Mouse (Mus musculus) forebrain, embryonic 12.5 days (tissue): ENCODE data around the gene Evi2. TPM values are rescaled to one million over a fixed set of nuclear protein-coding genes. Genes with fewer than 3 reads are reported as not detected.

Experiments used
- ATAC-seq: fragments of 200-750 bp; cut with Nextera tagmentation; 2 replicates; pipeline ENCODE4 v1.8.0; 2017; ENCODE audit warnings: moderate TSS enrichment; ENCODE audit not compliant: low FRiP score
- H3K27ac ChIP-seq: fragments of 300-500 bp; sonication (generic); 2 replicates; pipeline ENCODE4 v1.5.1; 2016; ENCODE audit warnings: mild to moderate bottlenecking
- H3K27me3 ChIP-seq: fragments of 300-500 bp; sonication (generic); 2 replicates; pipeline ENCODE4 v1.6.1; 2016; ENCODE audit warnings: mild to moderate bottlenecking
- H3K36me3 ChIP-seq: fragments of 300-500 bp; sonication (generic); replicated peaks from 2 replicates; pipeline ENCODE4 v1.6.1; 2016; ENCODE audit warnings: mild to moderate bottlenecking
- H3K4me1 ChIP-seq: fragments of 300-500 bp; sonication (generic); 2 replicates; pipeline ENCODE4 v1.6.1; 2016
- H3K4me2 ChIP-seq: fragments of 300-500 bp; sonication (generic); 2 replicates; pipeline ENCODE4 v1.6.1; 2016; ENCODE audit warnings: mild to moderate bottlenecking, moderate library complexity
- H3K4me3 ChIP-seq: fragments of 300-500 bp; sonication (generic); replicated peaks from 2 replicates; pipeline ENCODE4 v1.5.1; 2016; ENCODE audit warnings: mild to moderate bottlenecking
- H3K9ac ChIP-seq: fragments of 300-500 bp; sonication (generic); 2 replicates; pipeline ENCODE4 v1.6.1; 2016; ENCODE audit warnings: mild to moderate bottlenecking
- H3K9me3 ChIP-seq: fragments of 300-500 bp; sonication (generic); 2 replicates; pipeline ENCODE4 v1.6.1; 2016
- WGBS: fragments of 180-500 bp; shearing (Covaris S2); methylation state at CpG from one replicate; pipeline ENCODE4 v1.1.7; 2016; 5-methylcytosine and 5-hydroxymethylcytosine counted together
- polyA plus RNA-seq: library from polyadenylated mRNA; unstranded; fragments of >200 nt; fragmentation: Nextera tagmentation; extraction: Ambion mirVana; gene quantifications from 2 replicates; pipeline ENCODE4 v1.2.1, GENCODE M21; 2016

Evi2 gene
- polyA plus RNA-seq: 1.0 and 1.1 TPM in 2 replicates

DNA sequence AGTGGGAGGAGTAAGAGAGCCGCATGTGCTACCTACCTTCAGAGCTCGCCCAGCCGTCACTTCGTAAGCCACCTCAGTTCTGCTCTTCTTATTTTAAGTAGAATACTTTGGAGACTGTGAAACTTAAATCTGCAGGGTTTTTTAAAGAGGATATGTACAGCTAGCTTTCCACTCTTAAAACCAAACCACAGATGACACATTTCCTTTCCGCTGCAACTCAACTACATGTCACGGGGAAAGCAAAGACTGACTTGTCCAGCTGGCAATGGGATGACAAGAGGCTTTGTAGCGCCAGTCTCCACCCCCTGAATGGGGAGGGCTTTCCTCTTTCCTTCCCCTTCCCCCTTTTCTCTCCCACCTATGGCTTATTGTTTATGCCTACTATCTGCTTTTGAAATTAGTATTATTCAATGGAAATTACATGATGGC is at the start of gene Evi2, which contains the start of gene Evi2a:
Gene Evi2 (minus strand): TSS at position 257 of the 429 bp plus-strand sequence.
Gene Evi2a (minus strand): TSS at position 277 of the 429 bp plus-strand sequence.
- H3K4me2 ChIP-seq: no peak within 1 kb of the TSS
- H3K9ac ChIP-seq: no peak within 1 kb of the TSS
- no peaks in the 10 kb centered on the region for H3K9me3 ChIP-seq
- peaks cover 12% of the 10 kb centered on the region for H3K36me3 ChIP-seq
- ATAC-seq: no peak
- no peaks in the 10 kb centered on the region for H3K27me3 ChIP-seq
- no peak within 1 kb of the TSS for H3K4me3 ChIP-seq
- H3K4me1 ChIP-seq: peaks cover 12% of the 10 kb centered on the region; the same call in 1 of the 2 replicates
- no peak within 1 kb of the TSS for H3K27ac ChIP-seq
- 91% methylated on average over 7 of the region's 7 CpGs for WGBS

DNA sequence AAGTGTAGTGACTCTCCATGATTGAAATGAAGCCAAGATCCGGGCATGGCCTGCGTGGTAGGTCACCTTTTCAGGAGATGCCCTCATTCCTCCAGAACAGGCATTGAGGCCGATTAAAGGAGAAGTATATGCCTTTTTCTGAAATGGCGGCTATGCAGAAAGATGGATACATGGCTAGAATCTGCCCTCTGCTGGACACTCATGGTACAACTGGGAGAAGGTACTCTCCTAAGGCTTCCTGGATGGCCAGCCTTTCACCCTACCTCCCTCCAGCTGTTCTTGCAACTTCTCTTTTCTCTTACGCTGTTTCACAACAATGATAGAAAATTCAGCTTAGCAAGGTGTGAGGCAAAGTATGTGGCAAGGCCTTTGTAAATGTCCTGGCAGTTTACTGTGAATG is 47.4 kb upstream of the Evi2 start:
- no peaks in the 10 kb centered on the region for H3K27me3 ChIP-seq
- 52% methylated on average over 5 of the region's 5 CpGs for WGBS
- H3K4me3 ChIP-seq: no peak overlapping the region
- no peak overlapping the region for H3K27ac ChIP-seq
- H3K9ac ChIP-seq: no peak overlapping the region
- no peak overlapping the region for H3K4me2 ChIP-seq
- no peaks in the 10 kb centered on the region for H3K9me3 ChIP-seq
- no peaks in the 10 kb centered on the region for H3K4me1 ChIP-seq
- peak; percentile 41; the same call in 1 of the 2 replicates for ATAC-seq
- H3K36me3 ChIP-seq: peaks cover 37% of the 10 kb centered on the region

DNA sequence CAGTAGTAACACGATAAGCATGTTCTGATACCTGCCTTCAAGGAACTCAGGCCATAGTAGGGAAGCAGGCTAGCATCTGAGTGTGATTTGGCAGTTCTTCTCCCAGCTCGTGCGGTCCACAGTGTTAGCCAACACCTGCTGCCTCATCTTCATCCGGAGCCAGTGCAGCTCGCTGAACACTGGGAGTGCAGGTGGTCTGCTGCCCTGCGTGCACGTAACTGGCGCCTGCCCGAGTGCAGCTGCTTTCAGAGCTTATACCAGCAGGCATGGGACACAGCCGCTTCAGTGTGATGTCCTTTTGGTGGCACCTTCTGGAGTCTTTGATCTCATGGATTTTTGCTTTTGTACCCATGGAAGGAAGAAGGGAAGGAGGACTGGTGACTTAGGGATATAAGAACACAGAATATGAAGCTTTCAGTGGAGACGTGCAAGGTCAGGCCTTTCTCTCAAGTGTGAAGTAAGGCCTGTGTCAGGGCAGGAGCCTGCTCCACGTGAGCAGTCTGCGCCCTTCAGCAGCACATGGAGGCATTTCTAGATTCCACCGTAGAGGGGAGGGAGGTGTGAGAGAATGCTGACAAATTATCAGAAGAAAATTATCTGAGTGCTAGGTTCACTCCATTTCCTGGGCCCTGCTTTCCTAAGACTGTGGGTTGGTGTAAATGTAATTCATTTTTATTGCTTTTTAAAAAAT is 45.1 kb upstream of the Evi2 start:
- Histone ChIP-seq H3K27ac (no peak overlapping the region), H3K4me2 (no peak overlapping the region), H3K9ac (no peak overlapping the region), H3K9me3 (no peaks in the 10 kb centered on the region), H3K4me1 (no peaks in the 10 kb centered on the region), H3K27me3 (no peaks in the 10 kb centered on the region), H3K4me3 (no peak overlapping the region), H3K36me3 (peaks cover 56% of the 10 kb centered on the region)
- 94% methylated on average over 14 of the region's 14 CpGs for WGBS
- no peak for ATAC-seq

DNA sequence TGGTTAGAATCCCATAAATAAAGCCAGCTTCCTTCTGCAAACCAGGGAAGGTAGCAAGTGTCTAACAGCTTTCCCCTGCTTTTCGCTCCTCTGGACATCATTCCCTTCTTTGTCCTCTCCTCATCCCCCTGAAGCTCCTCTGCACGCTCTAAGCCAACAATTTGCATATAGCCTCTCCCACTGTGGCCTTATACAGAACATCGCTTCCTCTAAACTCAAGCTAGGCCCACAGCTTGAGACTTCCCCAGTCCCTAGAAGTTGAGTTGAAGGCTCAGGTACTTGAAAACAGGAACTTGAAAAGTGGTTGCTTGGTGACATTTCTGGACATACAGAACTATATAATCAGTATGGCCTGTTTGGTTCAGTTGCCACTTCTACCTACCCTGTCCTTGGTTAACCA is 43.4 kb upstream of the Evi2 start:
- H3K27me3 ChIP-seq: no peaks in the 10 kb centered on the region
- no peaks in the 10 kb centered on the region for H3K4me1 ChIP-seq
- no peak overlapping the region for H3K27ac ChIP-seq
- H3K9ac ChIP-seq: no peak overlapping the region
- ATAC-seq: no peak
- H3K4me3 ChIP-seq: no peak overlapping the region
- WGBS: 81% methylated on average over 3 of the region's 3 CpGs
- H3K36me3 ChIP-seq: peaks cover 67% of the 10 kb centered on the region
- no peaks in the 10 kb centered on the region for H3K9me3 ChIP-seq
- no peak overlapping the region for H3K4me2 ChIP-seq

DNA sequence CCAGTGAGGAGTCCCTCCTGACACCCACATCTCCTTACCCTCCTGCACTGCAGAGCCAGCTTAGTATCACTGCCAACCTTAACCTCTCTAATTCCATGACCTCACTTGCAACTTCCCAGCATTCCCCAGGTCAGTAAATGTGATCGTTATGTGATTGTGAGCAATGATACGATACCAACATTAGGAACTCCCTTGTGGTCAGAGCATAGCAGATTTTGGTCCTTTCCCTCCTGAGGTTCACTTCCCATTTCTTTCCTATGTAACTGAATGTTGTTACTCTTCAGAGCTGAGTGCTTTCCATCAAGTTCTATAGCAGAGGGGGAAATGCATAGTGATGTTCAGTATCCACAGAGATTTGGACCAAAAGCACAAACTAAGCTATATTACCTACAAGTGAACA is 39.9 kb upstream of the Evi2 start:
- H3K9ac ChIP-seq: no peak overlapping the region
- H3K27me3 ChIP-seq: no peaks in the 10 kb centered on the region
- ATAC-seq: no peak
- no peak overlapping the region for H3K4me3 ChIP-seq
- peaks cover 81% of the 10 kb centered on the region for H3K36me3 ChIP-seq
- H3K4me2 ChIP-seq: no peak overlapping the region
- 97% methylated on average over 2 of the region's 2 CpGs for WGBS
- H3K27ac ChIP-seq: no peak overlapping the region
- no peaks in the 10 kb centered on the region for H3K4me1 ChIP-seq
- no peaks in the 10 kb centered on the region for H3K9me3 ChIP-seq

DNA sequence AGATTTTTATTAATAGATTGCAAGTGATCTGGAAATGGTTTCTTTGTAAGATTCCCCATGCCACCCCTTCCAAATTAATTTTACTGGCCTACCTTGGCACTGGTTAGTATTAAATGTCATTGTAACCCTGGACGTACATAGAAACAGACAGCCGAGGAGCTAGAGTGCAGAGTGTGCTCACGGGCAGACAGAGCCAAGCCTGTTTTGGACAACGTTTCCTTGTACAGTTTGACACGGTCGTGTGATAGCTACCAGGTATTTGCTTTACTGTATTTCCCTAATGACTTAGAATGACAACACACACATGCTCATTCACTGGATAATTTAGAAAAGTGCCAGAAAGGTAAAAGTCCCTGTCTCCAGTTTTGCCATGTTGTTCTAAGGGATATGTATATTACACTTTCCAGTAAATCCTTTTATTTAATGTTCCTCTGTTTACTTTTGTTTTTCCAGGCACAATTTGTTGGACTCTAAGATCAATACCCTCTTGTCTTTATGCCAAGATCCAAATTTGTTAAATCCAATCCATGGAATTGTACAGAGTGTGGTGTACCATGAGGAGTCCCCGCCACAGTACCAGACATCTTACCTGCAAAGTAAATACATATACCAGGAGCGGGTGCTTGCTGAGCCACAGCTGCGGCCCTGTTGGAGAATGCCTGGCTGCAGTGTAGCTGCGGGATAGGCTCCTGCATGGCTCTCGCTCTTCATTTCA is 38.0 kb upstream of the Evi2 start:
- peaks cover 82% of the 10 kb centered on the region for H3K36me3 ChIP-seq
- no peak for ATAC-seq
- 96% methylated on average over 11 of the region's 11 CpGs for WGBS

DNA sequence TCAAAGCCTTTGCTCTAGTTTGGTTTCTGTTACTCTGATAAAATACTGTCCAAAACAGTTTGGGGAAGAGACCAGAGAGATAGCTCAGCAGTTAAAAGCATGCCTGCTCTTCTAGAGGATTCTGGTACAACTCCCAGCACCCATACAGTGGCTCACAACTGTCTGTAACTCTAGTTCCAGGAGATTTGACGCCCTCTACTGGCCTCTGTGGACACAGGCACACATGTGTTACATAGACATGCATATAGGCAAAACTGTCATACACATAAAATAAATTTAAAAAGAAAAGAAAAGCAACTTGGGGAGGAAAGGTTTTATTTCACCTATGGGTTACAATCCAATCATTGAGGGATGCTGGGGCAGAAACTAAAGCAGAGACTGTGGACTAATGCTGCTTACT is 36.6 kb upstream of the Evi2 start:
- Histone ChIP-seq H3K4me2 (no peak overlapping the region), H3K4me1 (no peaks in the 10 kb centered on the region), H3K27me3 (no peaks in the 10 kb centered on the region), H3K4me3 (no peak overlapping the region), H3K27ac (no peak overlapping the region), H3K9ac (no peak overlapping the region), H3K36me3 (peaks cover 85% of the 10 kb centered on the region), H3K9me3 (no peaks in the 10 kb centered on the region)
- WGBS: 64% methylated on average over 1 of the region's 1 CpGs
- no peak for ATAC-seq

More for the DNA sequence above, 38.0 kb upstream of the Evi2 start:
- Histone ChIP-seq H3K9me3 (no peaks in the 10 kb centered on the region), H3K27ac (no peak overlapping the region), H3K4me2 (no peak overlapping the region), H3K4me1 (no peaks in the 10 kb centered on the region), H3K9ac (no peak overlapping the region), H3K27me3 (no peaks in the 10 kb centered on the region), H3K4me3 (no peak overlapping the region)

DNA sequence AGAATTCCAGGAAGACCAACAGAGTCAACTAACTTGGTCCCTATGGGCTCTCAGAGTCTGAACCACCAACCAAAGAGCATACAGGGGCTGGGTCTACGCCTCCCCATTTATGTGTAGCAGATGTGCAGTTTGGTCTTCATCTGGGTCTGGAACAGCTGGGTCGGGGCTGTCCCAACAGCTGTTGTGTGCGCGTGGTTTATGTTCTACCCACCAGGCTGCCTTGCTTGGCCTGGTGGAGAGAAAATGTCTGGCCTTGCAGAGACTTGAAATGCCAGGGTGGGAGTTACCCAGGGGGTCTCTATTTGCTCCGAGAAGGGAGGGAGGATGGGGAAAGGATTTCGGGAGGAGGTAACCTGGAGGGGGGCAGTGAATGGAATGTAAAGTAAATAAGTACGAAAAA is 33.1 kb upstream of the Evi2 start:
- no peak overlapping the region for H3K27ac ChIP-seq
- H3K4me1 ChIP-seq: no peaks in the 10 kb centered on the region
- no peak overlapping the region for H3K4me3 ChIP-seq
- no peak for ATAC-seq
- no peaks in the 10 kb centered on the region for H3K27me3 ChIP-seq
- H3K36me3 ChIP-seq: peaks cover 79% of the 10 kb centered on the region
- WGBS: 92% methylated on average over 7 of the region's 7 CpGs
- no peaks in the 10 kb centered on the region for H3K9me3 ChIP-seq
- H3K4me2 ChIP-seq: no peak overlapping the region
- no peak overlapping the region for H3K9ac ChIP-seq

DNA sequence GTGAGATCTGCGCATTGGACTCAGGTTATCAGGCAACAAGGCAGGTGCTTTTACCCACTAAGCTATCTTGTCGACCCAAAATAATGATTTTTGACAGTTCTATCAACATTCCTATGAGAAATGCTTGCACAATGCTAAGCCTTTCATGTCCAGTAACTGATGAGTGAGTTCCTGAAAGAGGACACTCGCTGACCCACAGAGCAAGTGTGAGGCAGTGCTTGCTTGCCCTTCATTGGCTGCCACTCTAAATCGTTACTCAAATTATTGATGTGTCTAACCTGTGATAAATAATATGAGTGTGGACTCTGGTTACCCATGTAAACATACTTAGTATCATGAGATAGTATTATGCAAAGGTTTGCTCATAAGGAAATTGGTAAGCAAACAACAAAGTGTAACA is 30.1 kb upstream of the Evi2 start:
- no peak for ATAC-seq
- Histone ChIP-seq H3K4me3 (no peak overlapping the region), H3K9ac (no peak overlapping the region), H3K9me3 (no peaks in the 10 kb centered on the region), H3K27me3 (no peaks in the 10 kb centered on the region), H3K4me2 (no peak overlapping the region), H3K27ac (no peak overlapping the region), H3K4me1 (no peaks in the 10 kb centered on the region), H3K36me3 (peaks cover 79% of the 10 kb centered on the region)
- WGBS: 98% methylated on average over 4 of the region's 4 CpGs

DNA sequence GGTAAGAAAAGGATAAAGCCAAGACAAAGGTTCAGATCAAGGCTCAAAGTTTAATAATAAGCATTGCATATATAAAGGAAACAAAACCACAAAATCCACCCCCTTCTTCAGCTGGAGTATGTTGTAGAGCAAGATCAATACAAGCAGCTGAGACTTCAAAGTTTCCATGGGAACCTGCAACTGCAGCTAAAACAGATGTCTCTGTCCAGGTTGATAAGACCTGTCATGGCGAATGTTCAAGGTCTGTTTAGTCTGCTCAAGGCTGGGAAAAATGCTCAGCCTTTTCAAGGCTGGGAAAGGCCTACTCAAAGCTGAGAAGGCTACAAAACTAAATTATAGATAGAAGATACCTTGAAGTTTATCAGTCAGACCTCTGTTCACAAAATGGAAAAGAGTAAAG is 22.2 kb upstream of the Evi2 start:
- no peak overlapping the region for H3K4me2 ChIP-seq
- H3K9me3 ChIP-seq: no peaks in the 10 kb centered on the region
- no peak overlapping the region for H3K9ac ChIP-seq
- no peaks in the 10 kb centered on the region for H3K4me1 ChIP-seq
- H3K27ac ChIP-seq: no peak overlapping the region
- H3K4me3 ChIP-seq: no peak overlapping the region
- peaks cover 84% of the 10 kb centered on the region for H3K36me3 ChIP-seq
- 87% methylated on average over 1 of the region's 1 CpGs for WGBS
- H3K27me3 ChIP-seq: no peaks in the 10 kb centered on the region
- no peak for ATAC-seq

DNA sequence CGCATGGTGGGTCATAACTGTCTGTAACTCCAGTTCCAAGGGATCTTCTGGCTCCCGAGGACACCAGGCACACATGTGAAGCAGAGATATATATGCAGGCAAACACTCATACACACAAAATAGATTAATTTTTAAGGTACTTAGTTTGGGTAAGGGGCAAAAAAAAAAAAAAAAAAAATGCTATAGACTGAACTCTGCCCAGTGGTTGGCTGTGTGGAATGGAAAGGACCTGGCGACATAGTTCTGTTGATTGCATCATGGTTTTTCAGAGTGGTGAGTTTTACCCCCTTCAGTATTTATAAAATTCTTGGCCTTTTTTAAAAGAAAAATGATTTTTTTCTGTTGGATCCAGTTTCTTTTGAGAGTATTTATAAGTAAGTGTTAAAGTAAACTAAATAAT is 5.9 kb upstream of the Evi2 start:
- Histone ChIP-seq H3K4me1 (peaks cover 12% of the 10 kb centered on the region; the same call in 1 of the 2 replicates), H3K36me3 (peaks cover 35% of the 10 kb centered on the region), H3K9ac (no peak overlapping the region), H3K27me3 (no peaks in the 10 kb centered on the region), H3K4me2 (no peak overlapping the region), H3K27ac (no peak overlapping the region), H3K4me3 (no peak overlapping the region), H3K9me3 (no peaks in the 10 kb centered on the region)
- no peak for ATAC-seq
- WGBS: 98% methylated on average over 3 of the region's 3 CpGs

DNA sequence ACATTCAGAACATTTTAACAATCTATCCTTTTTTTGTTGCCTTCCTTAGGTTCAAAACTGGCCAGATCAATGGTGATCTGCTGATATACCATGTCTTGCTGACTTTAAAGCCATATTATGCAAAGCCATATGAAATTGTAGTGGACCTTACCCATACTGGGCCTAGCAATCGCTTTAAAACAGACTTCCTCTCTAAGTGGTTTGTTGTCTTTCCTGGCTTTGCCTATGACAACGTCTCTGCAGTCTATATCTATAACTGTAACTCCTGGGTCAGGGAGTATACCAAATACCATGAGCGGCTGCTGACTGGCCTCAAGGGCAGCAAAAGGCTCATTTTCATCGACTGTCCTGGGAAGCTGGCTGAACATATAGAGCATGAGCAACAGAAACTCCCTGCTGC is 5.2 kb upstream of the Evi2 start:
- Histone ChIP-seq H3K36me3 (peaks cover 32% of the 10 kb centered on the region), H3K9ac (no peak overlapping the region), H3K4me1 (peaks cover 12% of the 10 kb centered on the region; the same call in 1 of the 2 replicates), H3K27me3 (no peaks in the 10 kb centered on the region), H3K9me3 (no peaks in the 10 kb centered on the region), H3K4me3 (no peak overlapping the region), H3K4me2 (no peak overlapping the region), H3K27ac (no peak overlapping the region)
- 96% methylated on average over 4 of the region's 4 CpGs for WGBS
- no peak for ATAC-seq
